Mouse (Mus musculus) right cerebral cortex, postnatal 4 days (tissue): ENCODE data around the gene Gm5938.

Experiments
- DNase-seq: peaks from one replicate; pipeline ENCODE4 v3.0.0-alpha.2; 2022

The Gm5938 gene

DNA sequence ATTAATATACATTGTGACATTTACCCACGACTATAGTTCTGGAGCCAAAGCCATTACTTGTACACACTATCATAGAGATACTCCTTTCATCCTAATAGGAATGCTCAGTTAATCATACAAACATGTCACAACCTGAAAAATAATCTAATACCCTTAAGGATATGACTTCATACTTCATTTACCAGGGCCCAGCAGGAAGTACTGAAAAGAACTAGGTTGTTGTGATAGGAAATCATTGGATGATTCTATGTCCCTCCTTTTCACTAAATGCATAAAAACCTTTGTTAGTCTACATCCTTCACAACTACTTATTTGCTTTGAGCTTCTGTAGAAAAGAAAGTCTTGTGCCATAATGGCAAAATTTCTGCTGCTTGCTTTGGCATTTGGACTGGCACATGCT lies at the start of gene Gm5938:
Gene Gm5938, plus strand, starts transcription at position 301 of the 400 bp plus-strand sequence.
- no peak for DNase-seq

DNA sequence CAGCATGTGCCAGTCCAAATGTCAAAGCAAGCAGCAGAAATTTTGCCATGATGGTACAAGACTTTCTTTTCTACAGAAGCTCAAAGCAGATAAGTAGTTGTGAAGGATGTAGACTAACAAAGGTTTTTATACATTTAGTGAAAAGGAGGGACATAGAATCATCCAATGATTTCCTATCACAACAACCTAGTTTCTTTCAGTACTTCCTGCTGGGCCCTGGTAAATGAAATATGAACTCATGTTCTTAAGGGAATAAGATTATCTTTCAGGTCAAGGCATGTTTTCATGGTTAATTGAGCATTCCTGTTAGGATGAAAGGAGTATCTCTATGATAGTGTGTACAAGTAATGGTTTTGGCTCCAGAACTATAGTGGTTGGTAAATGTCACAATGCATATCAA lies 34.0 kb upstream of the Gm5938 start, which contains the start of gene Obp1a:
Gene Obp1a, minus strand, starts transcription at position 101 of the 400 bp plus-strand sequence.
- DNase-seq: no peak
